Mouse (Mus musculus): ENCODE measurements around the gene Fgf10. TPM values are rescaled to one million over a fixed set of nuclear protein-coding genes. Genes with fewer than 3 reads are reported as not detected.

Fgf10 gene
- 3.3 and 4.6 TPM in 2 replicates for polyA plus RNA-seq (2015; fragmentation: Nextera tagmentation; extraction: Ambion mirVana)

DNA sequence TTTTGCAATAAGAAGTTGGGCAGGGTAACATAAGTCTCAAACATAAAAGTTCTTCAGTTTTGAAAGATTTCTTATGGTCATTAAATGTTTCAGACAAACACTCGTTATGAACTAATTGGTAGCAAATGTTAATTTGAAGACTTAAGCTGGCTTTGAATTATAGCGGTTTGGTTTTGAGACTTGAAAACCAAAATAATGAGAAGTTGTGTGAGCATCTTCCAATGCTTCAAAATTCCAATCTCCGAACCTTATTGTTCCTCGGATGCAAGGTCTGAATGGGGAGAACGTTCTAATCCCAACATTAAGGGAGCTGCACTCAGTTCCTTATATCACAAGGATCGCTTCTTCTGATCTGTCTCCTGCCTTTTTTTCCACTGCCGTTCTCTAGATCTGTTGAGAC is at the start of gene Fgf10:
Gene Fgf10, plus strand, starts transcription at position 301 of the 400 bp plus-strand sequence.

Measured in skeletal muscle tissue, postnatal 0 days (tissue).